Mouse (Mus musculus) lung, postnatal 0 days (tissue): ENCODE data around the gene Myh1.

ENCODE experiments used
- CTCF ChIP-seq: IDR thresholded peaks from 2 replicates; pipeline ENCODE4 v1.5.1; 2016; ENCODE audit warnings: antibody characterized with exemption, mild to moderate bottlenecking
- EP300 ChIP-seq: IDR thresholded peaks from 2 replicates; pipeline ENCODE4 v1.6.1; 2016; ENCODE audit warnings: antibody characterized with exemption, mild to moderate bottlenecking, control low read depth

GRCm38 (mm10) chr11:67176376-67176775 is 23.5 kb upstream of the Myh1 start:
- no peak for TF ChIP-seq CTCF
- no peak for TF ChIP-seq EP300
